Mouse (Mus musculus) B cell, adult (primary cell): Measurements from ENCODE around the gene Hist1h2bq. TPM values are rescaled to one million over a fixed set of nuclear protein-coding genes. Genes with fewer than 3 reads are reported as not detected.

Experiments used
- total RNA-seq: library from RNA; stranded (reverse); gene quantifications from 4 replicates; pipeline ENCODE4 v1.2.4, GENCODE M21; 2023; ENCODE audit not compliant: inconsistent age

Hist1h2bq gene
- total RNA-seq: 179 to 205 TPM (median 201 TPM) in 4 replicates

DNA sequence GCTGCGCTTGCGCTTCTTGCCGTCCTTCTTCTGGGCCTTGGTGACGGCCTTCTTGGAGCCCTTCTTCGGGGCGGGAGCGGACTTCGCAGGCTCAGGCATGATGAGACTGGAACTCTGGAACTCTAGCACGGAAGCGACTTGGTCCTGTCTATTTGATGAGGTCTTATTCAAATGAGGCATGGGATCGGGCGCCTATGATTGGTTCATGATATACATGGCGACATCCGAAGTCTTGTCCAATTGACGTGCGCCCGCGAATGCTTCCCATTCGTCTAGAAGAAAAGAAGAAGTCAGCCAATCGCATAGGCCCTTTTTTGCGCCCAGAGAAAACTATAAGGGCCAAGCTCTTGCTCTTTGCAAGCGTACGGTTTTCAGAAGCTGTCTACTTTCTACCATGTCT, at the start of gene Hist1h2bq, which contains the start of gene Hist1h2ao:
Gene Hist1h2bq, minus strand, starts transcription at position 125 of the 400 bp plus-strand sequence.
Gene Hist1h2ao, plus strand, starts transcription at position 393 of the 400 bp plus-strand sequence.

DNA sequence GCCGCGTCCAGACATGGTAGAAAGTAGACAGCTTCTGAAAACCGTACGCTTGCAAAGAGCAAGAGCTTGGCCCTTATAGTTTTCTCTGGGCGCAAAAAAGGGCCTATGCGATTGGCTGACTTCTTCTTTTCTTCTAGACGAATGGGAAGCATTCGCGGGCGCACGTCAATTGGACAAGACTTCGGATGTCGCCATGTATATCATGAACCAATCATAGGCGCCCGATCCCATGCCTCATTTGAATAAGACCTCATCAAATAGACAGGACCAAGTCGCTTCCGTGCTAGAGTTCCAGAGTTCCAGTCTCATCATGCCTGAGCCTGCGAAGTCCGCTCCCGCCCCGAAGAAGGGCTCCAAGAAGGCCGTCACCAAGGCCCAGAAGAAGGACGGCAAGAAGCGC, 23.5 kb upstream of the Hist1h2bq start, which contains the start of the genes Hist1h2ap and Hist1h2br:
Gene Hist1h2ap, minus strand, starts transcription at position 47 of the 400 bp plus-strand sequence.
Gene Hist1h2br, plus strand, starts transcription at position 283 of the 400 bp plus-strand sequence.

DNA sequence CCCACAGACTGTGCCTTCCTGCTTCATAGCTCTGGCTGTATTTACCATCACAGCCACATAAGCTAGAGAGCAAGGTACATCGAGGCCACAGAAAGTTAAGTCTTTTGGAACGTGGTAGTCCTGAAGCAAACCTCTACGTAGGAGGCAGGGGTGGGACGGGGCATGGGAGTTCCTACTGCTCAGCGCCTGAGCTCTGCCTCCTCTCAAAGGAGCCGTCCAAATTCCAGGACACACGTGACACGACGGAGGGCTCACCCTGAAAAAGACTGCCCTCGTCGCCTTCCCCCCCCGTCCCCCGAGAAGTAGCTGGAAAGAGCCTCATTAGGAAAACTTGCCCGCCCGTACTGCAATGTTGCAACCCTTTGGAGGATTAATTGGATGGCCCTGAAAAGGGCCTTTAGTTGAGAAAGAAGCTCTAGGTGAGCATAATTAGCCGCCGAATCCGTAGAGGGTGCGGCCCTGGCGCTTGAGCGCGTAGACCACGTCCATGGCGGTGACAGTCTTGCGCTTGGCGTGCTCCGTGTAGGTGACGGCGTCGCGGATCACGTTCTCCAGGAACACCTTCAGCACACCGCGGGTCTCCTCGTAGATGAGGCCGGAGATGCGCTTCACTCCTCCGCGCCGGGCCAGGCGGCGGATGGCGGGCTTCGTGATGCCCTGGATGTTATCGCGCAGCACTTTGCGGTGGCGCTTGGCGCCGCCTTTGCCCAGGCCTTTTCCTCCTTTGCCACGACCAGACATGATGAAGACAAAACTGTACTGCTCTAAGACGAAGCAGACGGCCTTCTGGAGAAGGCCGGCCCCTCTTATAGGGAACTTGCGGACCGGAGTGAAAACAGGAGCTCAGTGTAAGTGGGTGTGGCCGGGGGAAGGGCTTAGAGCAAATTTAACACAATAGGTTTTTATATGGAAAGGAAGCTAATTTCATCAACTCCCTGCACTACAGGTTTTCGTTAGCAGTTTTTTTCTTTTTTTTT, 21.7 kb upstream of the Hist1h2bq start, which contains the start of gene Hist1h4n:
Gene Hist1h4n, minus strand, starts transcription at position 779 of the 977 bp plus-strand sequence.

DNA sequence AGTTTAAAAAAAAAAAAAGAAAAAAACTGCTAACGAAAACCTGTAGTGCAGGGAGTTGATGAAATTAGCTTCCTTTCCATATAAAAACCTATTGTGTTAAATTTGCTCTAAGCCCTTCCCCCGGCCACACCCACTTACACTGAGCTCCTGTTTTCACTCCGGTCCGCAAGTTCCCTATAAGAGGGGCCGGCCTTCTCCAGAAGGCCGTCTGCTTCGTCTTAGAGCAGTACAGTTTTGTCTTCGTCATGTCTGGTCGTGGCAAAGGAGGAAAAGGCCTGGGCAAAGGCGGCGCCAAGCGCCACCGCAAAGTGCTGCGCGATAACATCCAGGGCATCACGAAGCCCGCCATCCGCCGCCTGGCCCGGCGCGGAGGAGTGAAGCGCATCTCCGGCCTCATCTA, 1.5 kb upstream of the Hist1h2bq start, which contains the start of gene Hist1h4m:
Gene Hist1h4m, plus strand, starts transcription at position 208 of the 400 bp plus-strand sequence.

DNA sequence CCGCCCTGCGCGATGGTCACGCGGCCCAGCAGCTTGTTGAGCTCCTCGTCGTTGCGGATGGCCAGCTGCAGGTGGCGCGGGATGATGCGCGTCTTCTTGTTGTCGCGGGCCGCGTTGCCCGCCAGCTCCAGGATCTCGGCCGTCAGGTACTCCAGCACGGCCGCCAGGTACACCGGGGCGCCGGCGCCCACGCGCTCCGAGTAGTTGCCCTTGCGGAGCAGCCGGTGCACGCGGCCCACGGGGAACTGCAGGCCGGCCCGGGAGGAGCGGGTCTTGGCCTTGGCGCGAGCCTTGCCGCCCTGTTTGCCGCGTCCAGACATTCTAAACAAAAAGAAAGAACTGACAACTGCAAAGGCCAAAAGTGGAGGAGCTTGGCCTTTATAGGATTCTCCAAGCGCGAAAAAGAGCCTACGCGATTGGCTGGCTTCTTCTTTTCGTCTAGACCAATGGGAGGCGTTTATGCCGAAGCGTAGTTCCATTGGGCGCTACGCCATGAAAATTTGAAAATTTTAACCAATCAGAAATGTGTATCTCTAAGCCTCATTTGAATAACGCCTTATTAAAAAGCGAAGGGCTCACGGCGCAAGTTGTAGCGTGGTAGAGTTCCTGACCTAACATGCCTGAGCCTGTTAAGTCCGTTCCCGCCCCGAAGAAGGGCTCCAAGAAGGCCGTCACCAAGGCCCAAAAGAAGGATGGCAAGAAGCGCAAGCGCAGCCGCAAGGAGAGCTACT, 22.9 kb downstream of the Hist1h2bq start, which contains the start of the genes Hist1h2an and Hist1h2bp:
Gene Hist1h2an, minus strand, starts transcription at position 320 of the 731 bp plus-strand sequence.
Gene Hist1h2bp, plus strand, starts transcription at position 563 of the 731 bp plus-strand sequence.

DNA sequence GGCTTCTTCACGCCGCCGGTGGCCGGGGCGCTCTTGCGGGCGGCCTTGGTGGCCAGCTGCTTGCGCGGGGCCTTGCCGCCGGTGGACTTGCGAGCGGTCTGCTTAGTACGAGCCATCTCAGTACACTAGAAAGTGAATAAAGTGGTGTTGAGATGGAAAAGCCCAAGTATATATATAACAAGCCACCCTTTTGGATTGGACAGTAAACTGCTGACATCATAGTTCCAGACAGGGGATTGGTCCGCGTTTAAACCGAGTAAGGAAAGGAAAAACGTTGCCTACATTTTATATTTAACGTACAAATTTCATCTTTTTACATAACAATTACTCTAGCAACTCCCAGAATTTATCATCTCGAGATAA, 26.8 kb downstream of the Hist1h2bq start, which contains the start of gene Hist1h3i:
Gene Hist1h3i, minus strand, starts transcription at position 116 of the 363 bp plus-strand sequence.

DNA sequence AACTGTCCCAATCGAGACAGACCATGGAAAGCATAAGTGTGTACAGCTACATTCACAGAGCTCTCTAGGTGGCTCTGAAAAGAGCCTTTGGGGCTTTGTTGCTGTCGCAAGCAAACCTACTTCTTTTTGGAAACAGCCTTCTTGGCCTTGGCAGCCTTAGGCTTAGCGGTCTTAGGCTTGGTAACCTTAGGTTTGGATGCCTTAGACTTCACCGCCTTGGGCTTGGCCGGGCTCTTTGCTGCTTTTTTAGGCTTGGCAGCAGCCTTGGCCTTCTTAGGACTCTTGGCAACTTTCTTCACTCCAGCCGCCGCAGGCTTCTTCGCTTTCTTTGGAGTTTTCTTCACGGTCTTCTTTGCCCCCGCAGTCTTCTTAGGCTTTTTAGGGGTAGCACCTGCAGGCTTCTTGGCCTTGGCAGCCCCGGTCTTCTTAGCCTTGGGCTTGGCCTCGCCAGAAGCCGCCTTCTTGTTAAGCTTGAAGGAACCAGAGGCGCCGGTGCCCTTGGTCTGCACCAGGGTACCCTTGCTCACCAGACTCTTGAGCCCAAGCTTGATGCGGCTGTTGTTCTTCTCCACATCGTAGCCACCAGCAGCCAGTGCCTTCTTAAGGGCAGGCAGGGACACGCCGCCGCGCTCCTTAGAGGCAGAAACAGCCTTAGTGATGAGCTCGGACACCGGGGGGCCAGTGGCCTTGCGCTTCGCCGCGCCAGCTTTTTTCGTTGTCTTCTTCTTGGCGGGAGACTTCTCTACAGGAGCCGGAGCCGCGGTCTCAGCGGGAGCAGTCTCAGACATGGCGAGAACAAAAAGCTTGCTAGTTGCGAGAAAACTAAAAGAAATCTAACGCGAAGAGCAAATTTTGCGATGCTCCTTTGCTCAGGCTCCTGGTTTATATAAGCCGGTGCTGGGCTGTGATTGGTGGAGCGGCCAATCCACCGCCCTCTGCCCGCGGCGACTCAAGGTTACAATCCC, 29.9 kb downstream of the Hist1h2bq start, which contains the start of gene Hist1h1b:
Gene Hist1h1b, minus strand, starts transcription at position 859 of the 965 bp plus-strand sequence.

Other genes starting within 250 kb of the Hist1h2bq start
- gene Olfr1364, start 228.4 kb downstream of the Hist1h2bq start, total RNA-seq: not detected in 4 replicates
- gene Olfr1362, start 196.2 kb downstream of the Hist1h2bq start, total RNA-seq: not detected in 4 replicates
- gene Olfr11, start 167.7 kb downstream of the Hist1h2bq start, total RNA-seq: not detected in 4 replicates
- not detected in 4 replicates for gene Olfr1361, start 146.8 kb downstream of the Hist1h2bq start, total RNA-seq
- not detected in 4 replicates for gene Olfr1360, start 132.8 kb downstream of the Hist1h2bq start, total RNA-seq
- gene Olfr1359, start 112.1 kb downstream of the Hist1h2bq start, total RNA-seq: not detected in 4 replicates
- 101 to 134 TPM (median 110 TPM) in 4 replicates for gene Hist1h2bl, start 94.1 kb downstream of the Hist1h2bq start, total RNA-seq
- gene Hist1h2ai, start 93.8 kb downstream of the Hist1h2bq start, total RNA-seq: 57.4 to 111 TPM (median 95.3 TPM) in 4 replicates
- gene Hist1h3h, start 92.5 kb downstream of the Hist1h2bq start, total RNA-seq: 119 to 230 TPM (median 147 TPM) in 4 replicates
- gene Hist1h2bm, start 88.2 kb downstream of the Hist1h2bq start, total RNA-seq: 10.5 to 15.1 TPM (median 12.2 TPM) in 4 replicates
- gene Hist1h4j, start 75.1 kb downstream of the Hist1h2bq start, total RNA-seq: 11.8 to 18.5 TPM (median 15.7 TPM) in 4 replicates
- 345 to 580 TPM (median 393 TPM) in 4 replicates for gene Hist1h4k, start 59.7 kb downstream of the Hist1h2bq start, total RNA-seq
- gene Hist1h2ak, start 56.4 kb downstream of the Hist1h2bq start, total RNA-seq: 43.9 to 61.4 TPM (median 49.5 TPM) in 4 replicates
- gene Hist1h2bn, start 56.1 kb downstream of the Hist1h2bq start, total RNA-seq: 79.2 to 91.1 TPM (median 87.7 TPM) in 4 replicates
- 64.3 to 100 TPM (median 75.1 TPM) in 4 replicates for gene Hist1h1b, start 29.6 kb downstream of the Hist1h2bq start, total RNA-seq
- gene Hist1h3i, start 26.8 kb downstream of the Hist1h2bq start, total RNA-seq: 159 to 245 TPM (median 224 TPM) in 4 replicates
- 26.3 to 53.4 TPM (median 30.7 TPM) in 4 replicates for gene Hist1h2an, start 23.0 kb downstream of the Hist1h2bq start, total RNA-seq
- 38.6 to 53.7 TPM (median 48.7 TPM) in 4 replicates for gene Hist1h2bp, start 22.7 kb downstream of the Hist1h2bq start, total RNA-seq
- 199 to 315 TPM (median 296 TPM) in 4 replicates for gene Hist1h2ao, start 268 bp upstream of the Hist1h2bq start, total RNA-seq
- 283 to 393 TPM (median 343 TPM) in 4 replicates for gene Hist1h4m, start 1.5 kb upstream of the Hist1h2bq start, total RNA-seq
- gene Hist1h4n, start 22.0 kb upstream of the Hist1h2bq start, total RNA-seq: 138 to 258 TPM (median 167 TPM) in 4 replicates
- gene Hist1h2ap, start 23.3 kb upstream of the Hist1h2bq start, total RNA-seq: 46.5 to 101 TPM (median 67.4 TPM) in 4 replicates
- gene Hist1h2br, start 23.5 kb upstream of the Hist1h2bq start, total RNA-seq: 177 to 204 TPM (median 198 TPM) in 4 replicates
- gene Zfp184, start 134.9 kb upstream of the Hist1h2bq start, total RNA-seq: 3.0 to 5.1 TPM (median 4.2 TPM) in 4 replicates
- not detected in 4 replicates for gene Pom121l2, start 171.0 kb upstream of the Hist1h2bq start, total RNA-seq
- 0.42 to 1.4 TPM (median 0.62 TPM) in 4 replicates for gene Prss16, start 199.5 kb upstream of the Hist1h2bq start, total RNA-seq
- gene Hist1h2ah, start 225.4 kb upstream of the Hist1h2bq start, total RNA-seq: 52.9 to 158 TPM (median 73.5 TPM) in 4 replicates
- gene Hist1h2bk, start 225.7 kb upstream of the Hist1h2bq start, total RNA-seq: 59.7 to 88.4 TPM (median 71.1 TPM) in 4 replicates
- 102 to 154 TPM (median 106 TPM) in 4 replicates for gene Hist1h4i, start 231.2 kb upstream of the Hist1h2bq start, total RNA-seq
- gene Hist1h2ag, start 232.7 kb upstream of the Hist1h2bq start, total RNA-seq: 71.8 to 120 TPM (median 87.9 TPM) in 4 replicates
- 59.3 to 73.5 TPM (median 68.5 TPM) in 4 replicates for gene Hist1h2bj, start 233.0 kb upstream of the Hist1h2bq start, total RNA-seq